Mouse (Mus musculus) liver, adult 2 months (tissue): ENCODE results near the gene Rarres2.

Experiments
- CTCF ChIP-seq: fragments of 200-500 bp; IDR thresholded peaks from 2 replicates; pipeline ENCODE4 v1.5.1; 2011; ENCODE audit warnings: low read depth, low read length, control low read depth
- POLR2A ChIP-seq: fragments of 200-500 bp; IDR thresholded peaks from 2 replicates; pipeline ENCODE4 v1.6.1; 2011; ENCODE audit warnings: low read length, control low read depth; ENCODE audit not compliant: insufficient read depth; ENCODE audit errors: extremely low read depth

DNA sequence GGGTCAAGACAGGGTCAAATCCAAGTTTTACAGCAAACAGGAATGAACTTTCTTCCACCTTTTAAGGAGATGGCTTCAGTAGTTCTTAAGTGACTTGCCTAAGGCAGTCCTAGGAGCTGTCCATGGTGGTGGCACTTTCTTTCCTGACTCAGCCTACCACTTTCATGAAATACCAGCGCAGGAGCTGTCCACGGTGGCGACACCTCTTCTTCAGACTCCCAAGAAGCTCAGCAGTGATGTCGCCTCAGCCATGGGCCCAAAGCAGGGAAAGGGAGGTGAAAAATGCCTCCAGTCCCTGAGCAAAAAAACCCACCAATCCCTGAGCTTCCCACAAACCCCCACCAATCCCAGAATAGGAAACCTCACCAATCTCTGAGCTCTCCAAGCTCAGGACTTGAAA is 19.7 kb downstream of the Rarres2 start:
- TF ChIP-seq CTCF, result no peak
- no peak for TF ChIP-seq POLR2A
